Mouse (Mus musculus): ENCODE measurements around the gene Arsb.

Gene Arsb

GRCm38 (mm10) chr13:93989736-93990611 lies 218.5 kb downstream of the Arsb start:
- no peak for DNase-seq

DNA sequence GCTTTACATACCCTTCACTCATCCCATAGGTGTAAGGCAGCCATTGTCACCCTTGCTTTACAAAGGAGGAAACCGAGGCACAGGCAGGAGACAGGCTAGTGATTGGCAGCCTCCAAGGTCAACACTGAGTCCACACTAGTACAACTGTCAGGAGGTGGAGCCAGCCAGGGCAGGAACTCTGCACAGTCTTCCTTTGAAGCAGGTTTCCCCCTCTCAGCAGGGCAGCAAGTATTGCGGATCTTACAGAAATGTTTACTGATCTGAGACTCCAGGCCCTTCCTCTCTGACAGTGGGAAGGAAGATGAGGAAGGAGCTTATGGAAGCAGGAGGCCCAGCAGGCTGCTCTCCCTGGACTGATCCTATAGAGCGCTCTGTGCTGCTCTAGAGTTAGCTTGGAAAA lies 219.4 kb downstream of the Arsb start:
- no peak for DNase-seq

DNA sequence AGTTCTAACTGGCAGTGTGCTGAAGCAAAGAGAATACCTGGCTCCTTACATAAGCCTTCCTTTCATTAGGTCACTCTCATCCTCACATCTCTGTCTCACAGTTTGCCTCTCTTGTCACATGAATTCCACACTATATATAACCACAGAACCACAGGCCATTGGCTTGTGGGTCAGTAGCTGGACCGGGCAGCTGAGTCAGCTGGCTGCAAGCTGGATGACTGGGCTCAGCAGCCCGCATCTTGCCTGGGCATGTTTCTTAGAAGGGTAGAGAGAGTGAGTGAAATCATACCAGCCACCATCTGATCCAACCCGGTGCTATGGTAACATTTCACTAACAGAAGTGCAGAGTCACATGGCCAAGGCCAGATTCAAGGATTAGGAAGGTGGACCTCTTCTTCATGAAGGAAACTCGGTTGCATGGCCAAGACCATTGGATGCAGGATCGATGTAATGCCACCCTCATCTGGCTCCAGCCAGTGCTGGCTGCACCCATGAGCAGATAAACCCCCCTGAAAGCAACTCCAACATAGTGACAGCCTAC lies 221.0 kb downstream of the Arsb start:
- DNase-seq, result no peak
